In the genomic region with DNA sequence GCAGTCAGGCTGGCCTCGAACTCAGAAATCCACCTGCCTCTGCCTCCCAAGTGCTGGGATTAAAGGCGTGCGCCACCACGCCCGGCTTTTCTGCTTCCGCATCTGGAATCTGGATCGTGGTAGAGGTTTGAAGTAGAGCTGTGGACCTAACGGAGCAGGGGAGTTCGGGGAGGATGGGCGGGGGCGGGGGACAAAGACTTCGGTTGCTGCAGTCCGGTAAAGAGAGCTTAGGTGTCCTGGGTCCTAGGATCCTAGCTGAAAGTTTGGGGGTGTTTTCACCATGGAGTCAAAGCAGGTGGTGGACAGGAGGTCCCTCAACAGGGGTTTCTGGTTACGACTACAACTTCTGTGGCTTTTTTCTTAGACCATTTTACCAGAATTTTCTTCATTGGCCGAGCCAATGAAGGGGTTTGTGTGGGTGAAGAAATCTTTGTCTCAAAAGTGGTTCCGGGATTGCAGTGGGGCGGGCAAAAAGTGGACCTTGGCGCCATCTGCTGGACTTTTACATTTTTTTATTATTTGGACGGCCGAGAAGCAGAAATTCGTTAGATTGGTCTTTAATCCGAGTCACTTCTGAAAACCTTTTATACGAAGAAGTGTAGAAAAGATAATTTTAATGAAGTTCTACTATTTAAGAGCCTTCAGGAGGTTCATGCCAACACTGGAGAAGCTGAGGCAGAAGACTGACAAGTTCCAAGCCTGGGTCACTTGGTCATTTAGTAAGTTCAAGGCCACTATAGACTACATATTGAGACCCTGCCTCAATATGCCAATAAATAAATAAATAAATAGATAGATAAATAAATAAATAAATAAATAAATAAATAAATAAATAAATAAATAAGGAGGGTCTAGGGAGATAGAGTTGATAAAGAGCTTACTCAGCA, we compare ENCODE assay signal across 7 mouse cellular contexts. TPM values are rescaled to one million over a fixed set of nuclear protein-coding genes. Genes with fewer than 3 reads are reported as not detected.
DNase-seq lines count a peak whose midpoint lies in the region; ATAC-seq lines count a peak whose summit lies in the region.
"Not testable (repeated sequence)": the region's sequence is repeated elsewhere in the genome, so short reads cannot be mapped to it uniquely, and the experiment has no call there.

No protein-coding gene starts in this region.

- not testable (repeated sequence) for H3K4me3 ChIP-seq in embryonic facial prominence, embryonic 10.5 days
- H3K4me3 ChIP-seq in heart, embryonic 11.5 days (ENCODE audit: low read depth, low read length) = 0 out of 2 replicates have a peak overlapping the region, but pooled peaks have one; percentile 12

- H3K9ac ChIP-seq in heart, embryonic 11.5 days (ENCODE audit: low read depth, low read length) = not testable (repeated sequence)

- not testable (repeated sequence) for ATAC-seq in heart, embryonic 11.5 days (replicated peaks; ENCODE audit: insufficient number of reproducible peaks, low FRiP score, low TSS enrichment)

- 40% methylated on average over 23 of the region's 23 CpGs for WGBS in embryonic facial prominence, embryonic 10.5 days
- 34% methylated on average over 23 of the region's 23 CpGs for WGBS in heart, embryonic 11.5 days (ENCODE audit: insufficient replicate concordance)

- not testable (repeated sequence) for H3K27ac ChIP-seq in embryonic facial prominence, embryonic 10.5 days (replicated peaks); heart, embryonic 11.5 days (ENCODE audit: low read depth, low read length)

- peak; percentile 33 for DNase-seq in adrenal gland, postnatal 25 days
- peak; percentile 58 for DNase-seq in embryonic facial prominence, embryonic 10.5 days (ENCODE audit: low spot score)
- DNase-seq in kidney, adult 18-20 months = peak; percentile 65
- peak; percentile 47 to 73 for DNase-seq in left cerebral cortex, postnatal 14 days (ENCODE audit: low spot score in 2 of 2)
- DNase-seq in lung, postnatal 36 days = peak; percentile 81
- peak; percentile 25 for DNase-seq in retina, postnatal 7 days (ENCODE audit: low read depth, low spot score)

- intact Hi-C loops in left cerebral cortex, postnatal 14 days (cut with DNase I) = loop anchor here (2.0 kb wide), 1 partner anchor 743 kb away; no protein-coding TSS in a partner anchor

- not testable (repeated sequence) for H3K36me3 ChIP-seq in embryonic facial prominence, embryonic 10.5 days (replicated peaks); heart, embryonic 11.5 days (ENCODE audit: control insufficient read depth, insufficient read depth, low read length)

- H3K4me1 ChIP-seq in embryonic facial prominence, embryonic 10.5 days; heart, embryonic 11.5 days (ENCODE audit: control insufficient read depth, insufficient read depth, low read length): not testable (repeated sequence)

- H3K4me2 ChIP-seq in heart, embryonic 11.5 days = peak overlapping the region; percentile 39

- not testable (repeated sequence) for H3K9me3 ChIP-seq in embryonic facial prominence, embryonic 10.5 days; heart, embryonic 11.5 days (replicated peaks; ENCODE audit: control insufficient read depth, low read length)

- H3K27me3 ChIP-seq in embryonic facial prominence, embryonic 10.5 days (replicated peaks; ENCODE audit: low read depth, poor library complexity, severe bottlenecking); heart, embryonic 11.5 days (ENCODE audit: control insufficient read depth, insufficient read depth, low read length): not testable (repeated sequence)

RNA-seq across cellular contexts. Expression of a gene that starts 21.5 kb away (rescaled TPM):
- total RNA-seq in adrenal gland, postnatal 25 days (2021) = 32.2 and 36.4 TPM in 2 replicates
- polyA plus RNA-seq in embryonic facial prominence, embryonic 10.5 days (2016; fragmentation: Nextera tagmentation; extraction: Ambion mirVana) = 21.4 and 22.6 TPM in 2 replicates
- 13.8 and 15.0 TPM in 2 replicates for polyA plus RNA-seq in heart, embryonic 11.5 days (2014; fragmentation: Nextera tagmentation; extraction: Ambion mirVana)
- 10 to 100 TPM; 17.0 to 19.2 TPM for total RNA-seq in left cerebral cortex, postnatal 14 days (2021)

RNA-seq across cellular contexts. Expression of a gene that starts 22.0 kb away (rescaled TPM):
- 73.5 and 77.4 TPM in 2 replicates for total RNA-seq in adrenal gland, postnatal 25 days (2021)
- 59.0 and 64.5 TPM in 2 replicates for polyA plus RNA-seq in embryonic facial prominence, embryonic 10.5 days (2016; fragmentation: Nextera tagmentation; extraction: Ambion mirVana)
- polyA plus RNA-seq in heart, embryonic 11.5 days (2014; fragmentation: Nextera tagmentation; extraction: Ambion mirVana) = 61.4 and 92.5 TPM in 2 replicates
- total RNA-seq in left cerebral cortex, postnatal 14 days (2021) = 10 to 100 TPM; 22.4 to 22.9 TPM

Comparison
In these comparisons a context has a peak if more than half of its experiments do, and no peak if none do; other contexts are left out.
1. DNase-seq: peak in every context shown above with its lines; median percentile 81 in lung, postnatal 36 days; 65 in kidney, adult 18-20 months; 60 in left cerebral cortex, postnatal 14 days; 58 in embryonic facial prominence, embryonic 10.5 days; 33 in adrenal gland, postnatal 25 days; 25 in retina, postnatal 7 days.